Mouse (Mus musculus) hindbrain, embryonic 16.5 days (tissue): ENCODE measurements around the gene Jam3. TPM values are rescaled to one million over a fixed set of nuclear protein-coding genes. Genes with fewer than 3 reads are reported as not detected.
A peak's percentile ranks its signal among the peaks of the same experiment; 100 is the strongest.

Source experiments
- ATAC-seq: fragments of 200-750 bp; cut with Nextera tagmentation; 2 replicates; pipeline ENCODE4 v1.8.0; 2017; ENCODE audit warnings: moderate TSS enrichment, moderate library complexity
- H3K27ac ChIP-seq: fragments of 300-500 bp; sonication (generic); 2 replicates; pipeline ENCODE4 v1.5.1; 2014; ENCODE audit warnings: low read depth, mild to moderate bottlenecking, control low read depth, low read length, moderate library complexity
- H3K27me3 ChIP-seq: fragments of 300-500 bp; sonication (generic); replicated peaks from 2 replicates; pipeline ENCODE4 v1.6.1; 2014; ENCODE audit warnings: low read length; ENCODE audit not compliant: control insufficient read depth, insufficient read depth
- H3K36me3 ChIP-seq: fragments of 300-500 bp; sonication (generic); 2 replicates; pipeline ENCODE4 v1.6.1; 2014; ENCODE audit warnings: mild to moderate bottlenecking, low read length, moderate library complexity, mixed read lengths; ENCODE audit not compliant: control insufficient read depth, insufficient read depth
- H3K4me1 ChIP-seq: fragments of 300-500 bp; sonication (generic); 2 replicates; pipeline ENCODE4 v1.6.1; 2014; ENCODE audit warnings: low read depth, low read length; ENCODE audit not compliant: control insufficient read depth, insufficient read depth
- H3K4me2 ChIP-seq: fragments of 300-500 bp; sonication (generic); 2 replicates; pipeline ENCODE4 v1.6.1; 2014; ENCODE audit warnings: mild to moderate bottlenecking, low read length, control low read depth, moderate library complexity
- H3K4me3 ChIP-seq: fragments of 300-500 bp; sonication (generic); 2 replicates; pipeline ENCODE4 v1.5.1; 2014; ENCODE audit warnings: mild to moderate bottlenecking, low read length, control low read depth, moderate library complexity
- H3K9ac ChIP-seq: fragments of 300-500 bp; sonication (generic); 2 replicates; pipeline ENCODE4 v1.6.1; 2014; ENCODE audit warnings: low read depth, mild to moderate bottlenecking, control low read depth, low read length, moderate library complexity
- H3K9me3 ChIP-seq: fragments of 300-500 bp; sonication (generic); 2 replicates; pipeline ENCODE4 v1.6.1; 2014; ENCODE audit warnings: mild to moderate bottlenecking, low read length, moderate library complexity; ENCODE audit not compliant: control insufficient read depth
- WGBS: fragments of 180-500 bp; shearing (Covaris S2); extraction: QIAGEN DNeasy Blood & Tissue Kit; methylation state at CpG from one replicate; pipeline ENCODE4 v1.1.7; 2014; 5-methylcytosine and 5-hydroxymethylcytosine counted together
- polyA plus RNA-seq: library from polyadenylated mRNA; unstranded; fragments of >200 nt; fragmentation: Nextera tagmentation; extraction: Ambion mirVana; gene quantifications from 2 replicates; pipeline ENCODE4 v1.2.1, GENCODE M21; 2015

Gene Jam3
- polyA plus RNA-seq, result 43.0 and 49.9 TPM in 2 replicates

DNA sequence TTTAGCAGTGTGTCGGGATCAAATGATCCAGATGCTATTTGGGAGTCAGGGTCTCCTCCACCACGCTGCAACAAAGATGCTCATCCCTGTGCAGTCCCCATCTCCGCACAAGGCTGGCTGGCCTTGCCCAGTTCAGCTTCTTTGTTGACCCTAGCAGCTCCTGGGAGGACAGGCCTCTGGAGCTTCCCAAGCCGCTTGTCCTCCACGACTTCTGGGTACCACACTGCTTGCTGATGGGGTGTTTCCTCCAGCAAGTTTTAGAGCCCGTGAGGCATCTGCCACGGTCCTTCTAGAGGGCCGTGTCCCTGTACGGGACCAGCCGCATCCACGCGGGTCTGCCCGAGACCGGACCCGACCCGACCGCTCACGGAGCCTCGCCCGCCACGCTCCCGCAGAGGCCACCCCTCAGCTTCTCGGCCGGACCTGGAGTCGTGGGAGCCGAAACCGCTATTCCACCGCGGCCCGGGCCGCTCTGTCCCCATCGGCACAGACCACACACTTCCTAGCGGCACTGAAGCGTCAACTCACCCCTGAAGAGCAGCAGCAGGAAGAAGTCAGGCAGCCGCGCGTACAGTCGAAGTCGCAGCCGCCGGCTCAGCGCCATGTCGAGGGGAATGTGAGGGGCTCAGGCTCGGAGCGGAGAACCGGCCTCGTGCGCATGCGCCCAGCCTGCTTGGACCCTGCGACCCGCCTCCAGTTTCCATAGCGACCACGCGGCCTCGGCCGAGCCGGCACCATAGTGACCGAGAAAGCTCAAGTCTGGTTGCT, at the start of gene Jam3:
Gene Jam3, minus strand, starts transcription at position 659 of the 768 bp plus-strand sequence.
- H3K27ac ChIP-seq, result peak within 1 kb of the TSS; percentile 92
- peak within 1 kb of the TSS; percentile 82 for H3K4me3 ChIP-seq
- peak within 1 kb of the TSS; percentile 91 for H3K9ac ChIP-seq
- peak within 1 kb of the TSS; percentile 80 for H3K4me2 ChIP-seq
- ATAC-seq, result peak; percentile 99
- no peaks in the 10 kb centered on the region for H3K36me3 ChIP-seq
- peaks cover 12% of the 10 kb centered on the region for H3K4me1 ChIP-seq
- no peaks in the 10 kb centered on the region for H3K27me3 ChIP-seq
- WGBS, result under 1% methylated on average over 56 of the region's 58 CpGs
- no peaks in the 10 kb centered on the region for H3K9me3 ChIP-seq

- peak overlapping the region; percentile 82 for H3K27ac ChIP-seq
- H3K27me3 ChIP-seq, result no peaks in the 10 kb centered on the region
- no peaks in the 10 kb centered on the region for H3K9me3 ChIP-seq
- peaks cover 25% of the 10 kb centered on the region for H3K4me1 ChIP-seq
- 48% methylated on average over 6 of the region's 6 CpGs for WGBS
- H3K4me3 ChIP-seq, result no peak overlapping the region
- H3K4me2 ChIP-seq, result no peak overlapping the region
- ATAC-seq, result peak; percentile 29; the same call in 1 of the 2 replicates
- no peaks in the 10 kb centered on the region for H3K36me3 ChIP-seq
- H3K9ac ChIP-seq, result no peak overlapping the region
These were observed 49.0 kb upstream of the Jam3 start for GRCm38 (mm10) chr9:27204201-27204600.

GRCm38 (mm10) chr9:27203134-27203533, 47.9 kb upstream of the Jam3 start:
- Histone ChIP-seq H3K9me3 (no peaks in the 10 kb centered on the region), H3K4me3 (no peak overlapping the region), H3K27ac (peak overlapping the region; percentile 82), H3K4me1 (peaks cover 25% of the 10 kb centered on the region), H3K36me3 (no peaks in the 10 kb centered on the region), H3K9ac (no peak overlapping the region), H3K27me3 (no peaks in the 10 kb centered on the region), H3K4me2 (no peak overlapping the region)
- WGBS, result 3% methylated on average over 2 of the region's 2 CpGs
- ATAC-seq, result peak; percentile 98

DNA sequence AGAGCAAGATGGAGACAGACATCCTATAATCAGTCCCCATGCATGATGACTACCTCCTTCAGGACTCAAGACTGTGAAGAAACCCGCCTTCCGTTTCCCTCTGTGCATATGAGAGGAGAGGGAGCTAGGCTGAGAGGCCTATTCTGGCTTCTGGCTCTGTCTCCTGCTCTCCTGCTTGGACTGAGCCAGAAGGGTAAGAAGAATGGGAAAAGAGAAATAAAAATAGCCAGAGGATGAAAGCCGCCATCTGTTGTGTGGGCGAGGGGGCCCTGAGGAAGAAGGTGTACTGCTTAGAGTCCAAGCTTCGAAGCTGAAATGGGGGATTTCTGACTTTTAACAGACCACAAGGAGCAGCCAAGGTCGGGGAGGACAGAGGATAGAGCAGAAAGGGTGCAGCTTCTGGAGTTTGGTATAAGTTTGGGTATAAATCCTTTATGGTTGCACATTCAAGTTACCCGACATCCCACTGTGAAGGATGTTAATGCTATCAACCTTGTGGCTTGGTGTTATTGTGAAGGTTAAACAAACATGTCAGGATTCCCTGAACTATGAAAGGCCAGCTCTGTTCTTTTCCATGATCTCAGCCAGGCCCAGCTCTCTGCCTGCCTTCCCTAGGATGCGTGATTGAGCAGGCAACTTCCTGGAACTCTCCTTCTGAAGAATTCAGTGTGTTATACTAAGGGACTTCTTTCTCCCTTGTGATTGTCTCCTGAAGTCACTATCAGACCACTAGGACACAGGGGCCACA, 46.4 kb upstream of the Jam3 start:
- no peak overlapping the region for H3K27ac ChIP-seq
- H3K4me3 ChIP-seq, result no peak overlapping the region
- ATAC-seq, result no peak
- 82% methylated on average over 8 of the region's 8 CpGs for WGBS
- no peak overlapping the region for H3K9ac ChIP-seq
- peaks cover 25% of the 10 kb centered on the region for H3K4me1 ChIP-seq
- no peaks in the 10 kb centered on the region for H3K36me3 ChIP-seq
- no peaks in the 10 kb centered on the region for H3K9me3 ChIP-seq
- no peaks in the 10 kb centered on the region for H3K27me3 ChIP-seq
- H3K4me2 ChIP-seq, result no peak overlapping the region

GRCm38 (mm10) chr9:27193592-27194080, 38.4 kb upstream of the Jam3 start:
- no peak overlapping the region for H3K27ac ChIP-seq
- no peak for ATAC-seq
- no peaks in the 10 kb centered on the region for H3K9me3 ChIP-seq
- H3K9ac ChIP-seq, result no peak overlapping the region
- H3K4me3 ChIP-seq, result no peak overlapping the region
- H3K4me1 ChIP-seq, result peaks cover 24% of the 10 kb centered on the region
- H3K27me3 ChIP-seq, result no peaks in the 10 kb centered on the region
- no peaks in the 10 kb centered on the region for H3K36me3 ChIP-seq
- no peak overlapping the region for H3K4me2 ChIP-seq
- 46% methylated on average over 5 of the region's 6 CpGs for WGBS

DNA sequence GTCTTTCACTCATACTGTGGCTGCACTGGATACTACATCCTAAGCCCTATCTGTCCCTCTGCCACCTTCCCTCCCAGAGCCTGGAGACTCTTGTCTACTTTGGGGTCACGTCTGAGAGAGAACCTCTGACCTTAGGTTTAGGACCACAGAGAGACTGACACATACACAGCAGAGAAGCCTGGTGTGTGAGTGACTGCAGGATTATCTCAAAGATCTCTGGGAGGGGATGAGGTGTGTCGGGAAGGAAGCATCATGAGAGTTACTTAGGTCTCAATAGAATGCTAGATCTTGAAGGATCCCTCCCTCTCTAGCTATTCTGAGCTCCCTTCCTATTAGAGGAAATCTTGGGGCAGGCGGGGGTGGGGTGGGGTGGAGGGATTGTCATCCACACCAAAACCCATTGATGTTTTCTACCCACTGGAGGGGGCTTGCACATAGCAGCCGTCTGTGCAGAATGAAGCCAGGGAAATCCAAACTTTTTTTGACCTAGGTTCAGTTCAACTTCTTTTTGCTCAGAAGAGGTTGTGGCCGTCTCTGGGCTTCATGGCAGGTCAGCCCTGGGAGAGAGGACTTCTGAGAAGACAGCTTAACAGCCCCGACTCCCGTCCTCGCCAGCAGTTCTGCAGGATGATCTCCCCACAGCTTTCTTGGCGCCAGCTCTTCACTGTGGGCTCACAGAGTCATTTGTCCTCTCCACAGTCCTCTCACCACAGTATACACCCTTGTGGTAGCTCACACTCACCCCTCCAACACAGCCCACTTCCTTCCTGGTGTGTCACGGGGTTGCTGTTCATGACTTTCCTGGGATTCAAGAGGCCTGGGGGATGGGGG, 37.8 kb upstream of the Jam3 start:
- WGBS, result 59% methylated on average over 10 of the region's 10 CpGs
- Histone ChIP-seq H3K9me3 (no peaks in the 10 kb centered on the region), H3K4me2 (peak overlapping the region; percentile 59), H3K4me1 (peaks cover 24% of the 10 kb centered on the region), H3K27ac (peak overlapping the region; percentile 78), H3K36me3 (no peaks in the 10 kb centered on the region), H3K27me3 (no peaks in the 10 kb centered on the region), H3K9ac (0 out of 2 replicates have a peak overlapping the region, but pooled peaks have one; percentile 29), H3K4me3 (no peak overlapping the region)
- no peak for ATAC-seq

DNA sequence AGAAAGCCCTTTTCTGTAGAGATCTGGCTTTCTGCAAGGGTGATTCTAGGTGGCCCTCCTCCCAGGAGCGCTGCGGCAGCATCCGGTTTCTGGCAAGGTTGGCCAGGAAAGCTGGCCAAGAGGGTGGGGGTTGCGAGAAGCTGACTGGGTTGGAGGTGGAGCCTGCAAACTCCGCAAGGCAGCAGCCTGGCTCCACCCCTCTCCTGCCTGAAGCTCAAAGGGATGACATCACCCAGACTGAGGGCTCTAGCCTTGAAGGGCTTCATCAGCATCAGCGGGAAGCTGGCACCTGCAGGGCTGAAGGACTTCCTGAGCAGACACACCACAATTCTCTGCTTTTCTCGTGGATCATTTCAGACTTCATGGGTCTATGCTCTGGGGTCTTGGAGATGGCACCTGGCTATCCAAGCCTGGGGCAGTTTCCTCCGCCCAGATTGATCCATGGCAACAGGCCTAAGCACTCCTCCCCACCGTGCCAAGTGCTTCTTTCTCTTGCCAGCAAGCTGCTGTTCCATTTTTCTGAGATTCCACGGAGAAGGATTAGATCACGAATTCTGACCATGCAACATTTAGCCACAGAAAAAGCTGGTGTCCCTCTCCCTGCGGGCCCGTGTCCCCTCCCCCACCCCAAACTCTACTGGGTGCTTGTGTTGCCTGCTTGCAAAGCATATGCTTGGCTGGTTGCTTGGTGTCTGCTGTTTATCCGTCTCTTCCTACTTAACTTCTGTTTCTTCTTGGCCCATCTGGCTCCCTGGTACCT, 37.0 kb upstream of the Jam3 start:
- 5% methylated on average over 14 of the region's 14 CpGs for WGBS
- peak; percentile 94 for ATAC-seq
- Histone ChIP-seq H3K4me2 (peak overlapping the region; percentile 59), H3K27ac (peak overlapping the region; percentile 78), H3K4me3 (peak overlapping the region; percentile 27), H3K27me3 (no peaks in the 10 kb centered on the region), H3K9me3 (no peaks in the 10 kb centered on the region), H3K4me1 (peaks cover 24% of the 10 kb centered on the region), H3K36me3 (no peaks in the 10 kb centered on the region), H3K9ac (peak overlapping the region; percentile 54)

DNA sequence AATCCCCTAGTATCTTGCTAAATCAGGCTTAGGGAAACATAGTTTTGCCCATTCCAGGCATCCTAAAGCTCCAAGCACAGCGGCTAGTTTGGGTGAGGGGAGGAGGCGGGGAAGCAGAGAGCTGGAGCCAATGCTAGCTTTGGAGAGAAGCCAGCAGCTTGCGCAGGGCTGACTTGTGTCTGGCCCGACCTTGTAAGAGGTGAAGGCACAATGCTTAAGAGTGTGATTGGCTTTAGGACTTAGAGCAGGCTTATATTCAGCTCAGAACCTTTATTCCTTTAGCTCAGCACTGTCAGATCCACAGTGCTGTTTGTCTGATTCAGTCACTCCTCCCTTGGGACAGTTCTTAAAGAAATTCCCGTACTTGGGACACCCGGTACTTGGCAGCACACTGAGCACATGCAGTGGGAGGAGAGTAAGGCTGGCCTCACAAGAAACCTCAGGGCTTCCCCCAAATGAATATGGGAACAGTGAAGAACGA, 36.3 kb upstream of the Jam3 start:
- Histone ChIP-seq H3K4me3 (peak overlapping the region; percentile 27), H3K9me3 (no peaks in the 10 kb centered on the region), H3K27ac (peak overlapping the region; percentile 78), H3K9ac (peak overlapping the region; percentile 54), H3K4me1 (peaks cover 24% of the 10 kb centered on the region), H3K4me2 (peak overlapping the region; percentile 59), H3K27me3 (no peaks in the 10 kb centered on the region), H3K36me3 (no peaks in the 10 kb centered on the region)
- 2% methylated on average over 7 of the region's 7 CpGs for WGBS
- ATAC-seq, result peak; percentile 59
